Mouse (Mus musculus): ENCODE measurements around the gene Slc16a10. TPM values are rescaled to one million over a fixed set of nuclear protein-coding genes. Genes with fewer than 3 reads are reported as not detected.

Gene Slc16a10
- total RNA-seq, 2 experiments from 2014 or later: 35.5 to 44.2 TPM

- ATAC-seq (replicated peaks; ENCODE audit: low FRiP score, low TSS enrichment, poor library complexity, severe bottlenecking): no peak
Measured at GRCm38 (mm10) chr10:40152550-40152857, 10.4 kb upstream of the Slc16a10 start.

- ATAC-seq (replicated peaks; ENCODE audit: low FRiP score, low TSS enrichment, poor library complexity, severe bottlenecking): no peak
Measured at GRCm38 (mm10) chr10:40151852-40152549, 9.9 kb upstream of the Slc16a10 start.

GRCm38 (mm10) chr10:40149584-40150145 is 7.6 kb upstream of the Slc16a10 start:
- ATAC-seq (replicated peaks; ENCODE audit: low FRiP score, low TSS enrichment, poor library complexity, severe bottlenecking): peak; percentile 76

GRCm38 (mm10) chr10:40147325-40148059 is 5.4 kb upstream of the Slc16a10 start:
- peak; percentile 64 for ATAC-seq (replicated peaks; ENCODE audit: low FRiP score, low TSS enrichment, poor library complexity, severe bottlenecking)

- ATAC-seq (replicated peaks; ENCODE audit: low FRiP score, low TSS enrichment, poor library complexity, severe bottlenecking): no peak
Measured at GRCm38 (mm10) chr10:40146451-40146850, 4.4 kb upstream of the Slc16a10 start.

GRCm38 (mm10) chr10:40144815-40145214 is 2.8 kb upstream of the Slc16a10 start:
- ATAC-seq (replicated peaks; ENCODE audit: low FRiP score, low TSS enrichment, poor library complexity, severe bottlenecking): no peak

GRCm38 (mm10) chr10:40141016-40141851 is 824 bp downstream of the Slc16a10 start:
- peak; percentile 87 for ATAC-seq (replicated peaks; ENCODE audit: low FRiP score, low TSS enrichment, poor library complexity, severe bottlenecking)

- no peak for ATAC-seq (replicated peaks; ENCODE audit: low FRiP score, low TSS enrichment, poor library complexity, severe bottlenecking)
Measured at GRCm38 (mm10) chr10:40139646-40140045, 2.4 kb downstream of the Slc16a10 start.

GRCm38 (mm10) chr10:40135807-40136778 is 6.0 kb downstream of the Slc16a10 start:
- ATAC-seq (replicated peaks; ENCODE audit: low FRiP score, low TSS enrichment, poor library complexity, severe bottlenecking): no peak

- ATAC-seq (replicated peaks; ENCODE audit: low FRiP score, low TSS enrichment, poor library complexity, severe bottlenecking): no peak
Measured at GRCm38 (mm10) chr10:40134906-40135305, 7.2 kb downstream of the Slc16a10 start.

- peak; percentile 12; the same call in 1 of the 2 replicates for ATAC-seq (replicated peaks; ENCODE audit: low FRiP score, low TSS enrichment, poor library complexity, severe bottlenecking)
Measured at GRCm38 (mm10) chr10:40133636-40134035, 8.4 kb downstream of the Slc16a10 start.

GRCm38 (mm10) chr10:40131690-40132418 is 10.2 kb downstream of the Slc16a10 start:
- peak; percentile 96 for ATAC-seq (replicated peaks; ENCODE audit: low FRiP score, low TSS enrichment, poor library complexity, severe bottlenecking)

GRCm38 (mm10) chr10:40130126-40130525 is 11.9 kb downstream of the Slc16a10 start:
- ATAC-seq (replicated peaks; ENCODE audit: low FRiP score, low TSS enrichment, poor library complexity, severe bottlenecking): no peak

- no peak for ATAC-seq (replicated peaks; ENCODE audit: low FRiP score, low TSS enrichment, poor library complexity, severe bottlenecking)
Measured at GRCm38 (mm10) chr10:40129134-40129533, 12.9 kb downstream of the Slc16a10 start.

- no peak for ATAC-seq (replicated peaks; ENCODE audit: low FRiP score, low TSS enrichment, poor library complexity, severe bottlenecking)
Measured at GRCm38 (mm10) chr10:40128497-40128896, 13.6 kb downstream of the Slc16a10 start.

- ATAC-seq (replicated peaks; ENCODE audit: low FRiP score, low TSS enrichment, poor library complexity, severe bottlenecking): peak; percentile 99
Measured at GRCm38 (mm10) chr10:40125200-40125599, 16.9 kb downstream of the Slc16a10 start.

- ATAC-seq (replicated peaks; ENCODE audit: low FRiP score, low TSS enrichment, poor library complexity, severe bottlenecking): no peak
Measured at GRCm38 (mm10) chr10:40124570-40124969, 17.5 kb downstream of the Slc16a10 start.

GRCm38 (mm10) chr10:40124096-40124495 is 18.0 kb downstream of the Slc16a10 start:
- ATAC-seq (replicated peaks; ENCODE audit: low FRiP score, low TSS enrichment, poor library complexity, severe bottlenecking): no peak
